Mouse (Mus musculus) forebrain, embryonic 16.5 days (tissue): Measurements from ENCODE around the gene Atrx. TPM values are rescaled to one million over a fixed set of nuclear protein-coding genes. Genes with fewer than 3 reads are reported as not detected.
"Not testable (repeated sequence)": the region's sequence is repeated elsewhere in the genome, so short reads cannot be mapped to it uniquely, and the experiment has no call there.

Experiments used
- ATAC-seq: fragments of 200-750 bp; cut with Nextera tagmentation; 2 replicates; pipeline ENCODE4 v1.8.0; 2017; ENCODE audit warnings: mild to moderate bottlenecking, moderate library complexity
- H3K27ac ChIP-seq: fragments of 300-500 bp; sonication (generic); 2 replicates; pipeline ENCODE4 v1.5.1; 2014; ENCODE audit warnings: low read length, control low read depth
- H3K27me3 ChIP-seq: fragments of 300-500 bp; sonication (generic); replicated peaks from 2 replicates; pipeline ENCODE4 v1.6.1; 2014; ENCODE audit warnings: low read length; ENCODE audit not compliant: control insufficient read depth, insufficient read depth
- H3K36me3 ChIP-seq: fragments of 300-500 bp; sonication (generic); 2 replicates; pipeline ENCODE4 v1.6.1; 2014; ENCODE audit not compliant: control insufficient read depth, insufficient read depth
- H3K4me1 ChIP-seq: fragments of 300-500 bp; sonication (generic); replicated peaks from 2 replicates; pipeline ENCODE4 v1.6.1; 2014; ENCODE audit warnings: low read length; ENCODE audit not compliant: control insufficient read depth, insufficient read depth
- H3K4me2 ChIP-seq: fragments of 300-500 bp; sonication (generic); 2 replicates; pipeline ENCODE4 v1.6.1; 2014; ENCODE audit warnings: mild to moderate bottlenecking, low read length, control low read depth
- H3K4me3 ChIP-seq: fragments of 300-500 bp; sonication (generic); replicated peaks from 2 replicates; pipeline ENCODE4 v1.5.1; 2014; ENCODE audit warnings: mild to moderate bottlenecking, low read length, control low read depth
- H3K9ac ChIP-seq: fragments of 300-500 bp; sonication (generic); replicated peaks from 2 replicates; pipeline ENCODE4 v1.6.1; 2014; ENCODE audit warnings: low read depth, low read length, control low read depth
- H3K9me3 ChIP-seq: fragments of 300-500 bp; sonication (generic); 2 replicates; pipeline ENCODE4 v1.6.1; 2016; ENCODE audit warnings: low read length; ENCODE audit not compliant: control insufficient read depth
- WGBS: fragments of 180-500 bp; shearing (Covaris S2); extraction: QIAGEN DNeasy Blood & Tissue Kit; methylation state at CpG from one replicate; pipeline ENCODE4 v1.1.7; 2014; 5-methylcytosine and 5-hydroxymethylcytosine counted together
- polyA plus RNA-seq: library from polyadenylated mRNA; unstranded; fragments of >200 nt; fragmentation: Nextera tagmentation; extraction: Ambion mirVana; gene quantifications from 2 replicates; pipeline ENCODE4 v1.2.1, GENCODE M21; 2015

The Atrx gene
- polyA plus RNA-seq, 1 experiment from 2014 or later = 309 TPM

GRCm38 (mm10) chrX:105926121-105926735 lies 3.0 kb downstream of the Atrx start:
- no peak overlapping the region for H3K4me3 ChIP-seq
- WGBS = 76% methylated on average over 12 of the region's 12 CpGs

DNA sequence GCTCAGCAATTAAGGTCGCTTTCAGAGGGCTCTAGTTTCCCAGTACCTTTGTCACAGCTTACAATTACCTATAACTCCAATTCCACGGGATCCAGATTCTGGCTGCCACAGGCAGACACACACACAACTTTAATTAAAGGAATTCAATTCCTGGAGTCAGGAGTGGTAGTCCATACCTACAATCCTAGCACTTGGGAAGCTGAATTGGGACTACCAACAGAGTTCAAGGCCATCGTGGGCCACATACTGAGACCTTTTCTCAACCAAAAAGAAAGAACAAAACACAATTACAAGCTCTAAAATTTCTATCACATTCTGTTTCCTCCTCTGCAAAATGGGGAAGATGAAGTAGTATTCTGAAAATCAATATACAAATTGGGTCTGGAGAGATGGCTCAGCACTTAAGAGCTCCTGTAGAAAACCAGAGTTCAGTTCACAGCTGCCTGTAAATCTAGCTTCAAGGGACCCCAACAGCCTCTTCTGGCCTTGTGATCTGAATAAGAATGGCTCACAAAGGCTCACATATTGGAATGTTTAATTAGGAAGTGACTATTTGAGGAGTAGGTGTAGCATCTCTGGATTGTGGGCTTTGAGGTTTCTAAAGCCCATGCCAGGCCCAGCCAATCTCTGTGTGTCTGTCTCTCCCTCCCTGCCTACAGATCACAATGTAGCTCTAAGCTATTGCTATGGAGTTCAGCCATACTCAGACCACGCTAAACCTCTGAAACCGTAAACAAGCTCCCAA lies 4.7 kb downstream of the Atrx start:
- H3K4me3 ChIP-seq = no peak overlapping the region
- no peaks in the 10 kb centered on the region for H3K27me3 ChIP-seq
- H3K9me3 ChIP-seq = no peaks in the 10 kb centered on the region
- WGBS = 87% methylated on average over 5 of the region's 5 CpGs
- H3K9ac ChIP-seq = no peak overlapping the region
- H3K4me2 ChIP-seq = no peak overlapping the region
- peaks cover 14% of the 10 kb centered on the region for H3K4me1 ChIP-seq
- H3K36me3 ChIP-seq = no peaks in the 10 kb centered on the region
- ATAC-seq = no peak
- no peak overlapping the region for H3K27ac ChIP-seq

More at GRCm38 (mm10) chrX:105926121-105926735, 3.0 kb downstream of the Atrx start:
- no peak overlapping the region for H3K9ac ChIP-seq
- H3K4me1 ChIP-seq = peaks cover 14% of the 10 kb centered on the region
- no peaks in the 10 kb centered on the region for H3K9me3 ChIP-seq
- no peak overlapping the region for H3K27ac ChIP-seq
- no peaks in the 10 kb centered on the region for H3K36me3 ChIP-seq
- no peaks in the 10 kb centered on the region for H3K27me3 ChIP-seq
- ATAC-seq = no peak
- peak overlapping the region; percentile 58 for H3K4me2 ChIP-seq

GRCm38 (mm10) chrX:105923896-105924295 lies 5.3 kb downstream of the Atrx start:
- Histone ChIP-seq H3K27ac (no peak overlapping the region), H3K4me3 (no peak overlapping the region), H3K4me2 (no peak overlapping the region), H3K9ac (no peak overlapping the region), H3K9me3 (no peaks in the 10 kb centered on the region), H3K36me3 (no peaks in the 10 kb centered on the region), H3K4me1 (peaks cover 14% of the 10 kb centered on the region), H3K27me3 (no peaks in the 10 kb centered on the region)
- no peak for ATAC-seq
- 57% methylated on average over 1 of the region's 1 CpGs for WGBS

- not testable (repeated sequence) for H3K27me3 ChIP-seq, H3K4me2 ChIP-seq, H3K4me3 ChIP-seq, H3K9ac ChIP-seq, H3K9me3 ChIP-seq, ATAC-seq, H3K27ac ChIP-seq, H3K36me3 ChIP-seq
- 95% methylated on average over 7 of the region's 7 CpGs for WGBS
- H3K4me1 ChIP-seq = peaks cover 14% of the 10 kb centered on the region
Observed at GRCm38 (mm10) chrX:105922986-105923385, 6.2 kb downstream of the Atrx start.

- H3K4me2 ChIP-seq = no peak overlapping the region
- no peaks in the 10 kb centered on the region for H3K27me3 ChIP-seq
- no peak for ATAC-seq
Observed at GRCm38 (mm10) chrX:105921421-105921820, 7.8 kb downstream of the Atrx start.

DNA sequence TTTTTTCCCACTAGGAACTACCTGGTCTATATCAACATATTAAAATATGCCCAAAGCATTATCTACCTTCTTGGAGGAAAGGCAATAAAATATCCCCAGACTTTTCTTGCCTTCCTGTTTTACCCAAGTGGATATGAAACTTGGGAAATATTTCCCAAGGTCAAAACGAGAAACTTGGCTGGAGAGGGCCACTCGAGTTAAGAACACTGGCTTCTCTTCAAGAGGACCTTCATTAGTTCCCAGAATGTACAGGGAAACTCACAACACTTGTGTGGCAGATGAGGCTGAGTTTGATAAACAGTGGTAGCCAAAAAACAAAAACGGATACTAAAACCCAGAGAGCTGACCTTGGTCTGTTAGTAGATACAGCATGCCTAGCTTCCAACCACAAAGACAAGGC lies 17.5 kb downstream of the Atrx start:
- Histone ChIP-seq H3K4me2 (no peak overlapping the region), H3K27ac (no peak overlapping the region), H3K9ac (no peak overlapping the region), H3K4me1 (no peaks in the 10 kb centered on the region), H3K36me3 (no peaks in the 10 kb centered on the region), H3K4me3 (no peak overlapping the region), H3K9me3 (no peaks in the 10 kb centered on the region), H3K27me3 (no peaks in the 10 kb centered on the region)
- 73% methylated on average over 3 of the region's 3 CpGs for WGBS
- ATAC-seq = no peak

More at GRCm38 (mm10) chrX:105921421-105921820, 7.8 kb downstream of the Atrx start:
- Histone ChIP-seq H3K9ac (no peak overlapping the region), H3K27ac (no peak overlapping the region), H3K36me3 (no peaks in the 10 kb centered on the region), H3K9me3 (no peaks in the 10 kb centered on the region), H3K4me3 (no peak overlapping the region), H3K4me1 (peaks cover 5% of the 10 kb centered on the region)
- 89% methylated on average over 2 of the region's 2 CpGs for WGBS

DNA sequence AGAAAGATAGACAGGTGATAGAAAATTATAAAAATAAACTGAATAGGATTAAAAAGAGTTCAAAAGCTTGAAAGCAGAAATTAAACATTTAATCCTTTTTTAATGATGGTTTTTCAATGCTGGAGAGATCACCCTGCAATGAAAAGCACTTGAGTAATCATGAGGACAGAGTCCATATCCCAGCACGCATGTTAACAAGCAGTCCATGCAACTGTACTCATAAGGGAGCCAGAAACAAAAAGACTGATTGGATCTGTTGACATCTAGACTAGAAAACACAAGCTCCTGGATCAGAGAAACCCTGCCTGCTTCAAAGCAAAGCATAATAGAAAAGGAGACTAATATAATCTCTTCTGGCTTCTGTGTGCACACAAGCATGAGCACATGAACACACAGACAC lies 27.6 kb downstream of the Atrx start:
- H3K27ac ChIP-seq = no peak overlapping the region
- H3K4me1 ChIP-seq = no peaks in the 10 kb centered on the region
- H3K9ac ChIP-seq = no peak overlapping the region
- 35% methylated on average over 1 of the region's 1 CpGs for WGBS
- no peaks in the 10 kb centered on the region for H3K27me3 ChIP-seq
- no peak for ATAC-seq
- H3K36me3 ChIP-seq = 0 out of 2 replicates have a peak, but pooled peaks cover 2% of the 10 kb centered on the region
- H3K9me3 ChIP-seq = no peaks in the 10 kb centered on the region
- H3K4me2 ChIP-seq = no peak overlapping the region
- H3K4me3 ChIP-seq = no peak overlapping the region

- H3K9me3 ChIP-seq = no peaks in the 10 kb centered on the region
- H3K27me3 ChIP-seq = no peaks in the 10 kb centered on the region
- WGBS = 84% methylated on average over 2 of the region's 2 CpGs
- H3K4me1 ChIP-seq = no peaks in the 10 kb centered on the region
- no peak overlapping the region for H3K9ac ChIP-seq
- no peak for ATAC-seq
- H3K36me3 ChIP-seq = no peaks in the 10 kb centered on the region
- H3K4me3 ChIP-seq = no peak overlapping the region
- H3K4me2 ChIP-seq = no peak overlapping the region
- no peak overlapping the region for H3K27ac ChIP-seq
Observed at GRCm38 (mm10) chrX:105886921-105887320, 42.3 kb downstream of the Atrx start.

GRCm38 (mm10) chrX:105864367-105864766 lies 64.8 kb downstream of the Atrx start:
- no peak overlapping the region for H3K9ac ChIP-seq
- no peak for ATAC-seq
- H3K4me3 ChIP-seq = no peak overlapping the region
- H3K36me3 ChIP-seq = peaks cover 3% of the 10 kb centered on the region; the same call in 1 of the 2 replicates
- no peaks in the 10 kb centered on the region for H3K4me1 ChIP-seq
- H3K9me3 ChIP-seq = no peaks in the 10 kb centered on the region
- WGBS = 91% methylated on average over 5 of the region's 5 CpGs
- no peak overlapping the region for H3K4me2 ChIP-seq
- no peaks in the 10 kb centered on the region for H3K27me3 ChIP-seq
- H3K27ac ChIP-seq = no peak overlapping the region
